Mouse (Mus musculus) natural killer cell, adult 2 months (primary cell): ENCODE data around the gene Crls1.
A peak's percentile ranks its signal among the peaks of the same experiment; 100 is the strongest.

Source experiments
- DNase-seq, 2 experiments: peaks; one replicate each; pipeline ENCODE4 v3.0.0; 2022; ENCODE audit warnings: low spot score in 2 of 2

Gene Crls1

GRCm38 (mm10) chr2:132846407-132847358, at the start of gene Crls1:
TSS of gene Crls1 (plus strand) at chr2:132846666.
- DNase-seq: peak; percentile 94 to 97

GRCm38 (mm10) chr2:132802976-132803375, 43.5 kb upstream of the Crls1 start:
- DNase-seq: no peak

GRCm38 (mm10) chr2:132815608-132816314, 30.7 kb upstream of the Crls1 start, which contains the start of the genes Trmt6 and Mcm8:
TSS of gene Trmt6 (minus strand) at chr2:132816055.
TSS of gene Mcm8 (plus strand) at chr2:132816141.
- DNase-seq: peak; percentile 84 to 89

GRCm38 (mm10) chr2:132841071-132841470, 5.4 kb upstream of the Crls1 start:
- DNase-seq: no peak

GRCm38 (mm10) chr2:132847581-132847980, 1.1 kb downstream of the Crls1 start:
- DNase-seq: no peak

- no peak for DNase-seq
Observed at GRCm38 (mm10) chr2:132848361-132848760, 1.9 kb downstream of the Crls1 start.

- no peak for DNase-seq
Observed at GRCm38 (mm10) chr2:132849141-132849540, 2.7 kb downstream of the Crls1 start.

GRCm38 (mm10) chr2:132853051-132853450, 6.6 kb downstream of the Crls1 start:
- no peak for DNase-seq

- no peak for DNase-seq
Observed at GRCm38 (mm10) chr2:132856333-132856732, 9.9 kb downstream of the Crls1 start.

GRCm38 (mm10) chr2:132860435-132860834, 14.0 kb downstream of the Crls1 start:
- no peak for DNase-seq

GRCm38 (mm10) chr2:132861456-132861855, 15.0 kb downstream of the Crls1 start:
- no peak for DNase-seq

- no peak for DNase-seq
Observed at GRCm38 (mm10) chr2:132863325-132863724, 16.9 kb downstream of the Crls1 start.

- DNase-seq: no peak
Observed at GRCm38 (mm10) chr2:132867521-132867920, 21.1 kb downstream of the Crls1 start.

GRCm38 (mm10) chr2:132869682-132870081, 23.2 kb downstream of the Crls1 start:
- no peak for DNase-seq

- no peak for DNase-seq
Observed at GRCm38 (mm10) chr2:132870286-132870685, 23.8 kb downstream of the Crls1 start.

- no peak for DNase-seq
Observed at GRCm38 (mm10) chr2:132871663-132872062, 25.2 kb downstream of the Crls1 start.

GRCm38 (mm10) chr2:132873657-132874326, 27.3 kb downstream of the Crls1 start:
- DNase-seq: no peak

- DNase-seq: no peak
Observed at GRCm38 (mm10) chr2:132876991-132877390, 30.5 kb downstream of the Crls1 start.

- DNase-seq: no peak
Observed at GRCm38 (mm10) chr2:132879261-132880044, 33.0 kb downstream of the Crls1 start.

- no peak for DNase-seq
Observed at GRCm38 (mm10) chr2:132880844-132881645, 34.6 kb downstream of the Crls1 start, which contains the start of gene Lrrn4. TSS of gene Lrrn4 (minus strand) at chr2:132880891.
